Mouse (Mus musculus) testis, adult 2 months (tissue): ENCODE results near the gene Cd300lf.

ENCODE experiments used
- CTCF ChIP-seq: fragments of 200-500 bp; IDR thresholded peaks from 2 replicates; pipeline ENCODE4 v1.5.1; 2012; ENCODE audit warnings: low read depth, mild to moderate bottlenecking, inconsistent platforms, low read length, moderate library complexity; ENCODE audit not compliant: control insufficient read depth, insufficient read depth, insufficient replicate concordance
- POLR2A ChIP-seq: fragments of 200-500 bp; IDR thresholded peaks from 2 replicates; pipeline ENCODE4 v1.6.1; 2012; ENCODE audit warnings: low read depth, mild to moderate bottlenecking, inconsistent platforms, low read length, moderate library complexity; ENCODE audit not compliant: control insufficient read depth

- TF ChIP-seq CTCF (no peak), POLR2A (no peak)
Measured at GRCm38 (mm10) chr11:115082196-115082595, 51.6 kb downstream of the Cd300lf start.
